Mouse (Mus musculus): ENCODE measurements around the gene Ifit3.
"Not testable (repeated sequence)": the region's sequence is repeated elsewhere in the genome, so short reads cannot be mapped to it uniquely, and the experiment has no call there.

Ifit3 gene

GRCm38 (mm10) chr19:34587898-34588692 lies 4.8 kb downstream of the Ifit3 start:
- not testable (repeated sequence) for DNase-seq (ENCODE audit: low read depth, low spot score)

- no peak for DNase-seq (ENCODE audit: low read depth, low spot score)
Observed at GRCm38 (mm10) chr19:34588959-34589358, 5.6 kb downstream of the Ifit3 start.

- no peak for DNase-seq (ENCODE audit: low read depth, low spot score)
Observed at GRCm38 (mm10) chr19:34593456-34593855, 10.1 kb downstream of the Ifit3 start.

- DNase-seq (ENCODE audit: low read depth, low spot score): not testable (repeated sequence)
Observed at GRCm38 (mm10) chr19:34594523-34594922, 11.2 kb downstream of the Ifit3 start.

GRCm38 (mm10) chr19:34596811-34597210 lies 13.5 kb downstream of the Ifit3 start:
- DNase-seq (ENCODE audit: low read depth, low spot score): no peak

GRCm38 (mm10) chr19:34598341-34598740 lies 15.0 kb downstream of the Ifit3 start:
- DNase-seq (ENCODE audit: low read depth, low spot score): peak; percentile 39

GRCm38 (mm10) chr19:34599250-34599649 lies 15.9 kb downstream of the Ifit3 start:
- not testable (repeated sequence) for DNase-seq (ENCODE audit: low read depth, low spot score)

GRCm38 (mm10) chr19:34601888-34602287 lies 18.6 kb downstream of the Ifit3 start, which contains the start of gene Ifit1bl1:
TSS of gene Ifit1bl1 (minus strand) at chr19:34601956.
- DNase-seq (ENCODE audit: low read depth, low spot score): not testable (repeated sequence)

GRCm38 (mm10) chr19:34605472-34605871 lies 22.1 kb downstream of the Ifit3 start:
- DNase-seq (ENCODE audit: low read depth, low spot score): no peak

GRCm38 (mm10) chr19:34607237-34608051 lies 24.1 kb downstream of the Ifit3 start, which contains the start of gene Ifit3b:
TSS of gene Ifit3b (plus strand) at chr19:34607970.
- DNase-seq (ENCODE audit: low read depth, low spot score): not testable (repeated sequence)

GRCm38 (mm10) chr19:34610118-34610517 lies 26.8 kb downstream of the Ifit3 start:
- DNase-seq (ENCODE audit: low read depth, low spot score): not testable (repeated sequence)

GRCm38 (mm10) chr19:34612243-34613001 lies 29.1 kb downstream of the Ifit3 start:
- not testable (repeated sequence) for DNase-seq (ENCODE audit: low read depth, low spot score)

- no peak for DNase-seq (ENCODE audit: low read depth, low spot score)
Observed at GRCm38 (mm10) chr19:34620871-34621270, 37.5 kb downstream of the Ifit3 start.

GRCm38 (mm10) chr19:34623781-34624180 lies 40.5 kb downstream of the Ifit3 start:
- no peak for DNase-seq (ENCODE audit: low read depth, low spot score)

GRCm38 (mm10) chr19:34624663-34625062 lies 41.3 kb downstream of the Ifit3 start:
- no peak for DNase-seq (ENCODE audit: low read depth, low spot score)

- DNase-seq (ENCODE audit: low read depth, low spot score): no peak
Observed at GRCm38 (mm10) chr19:34627496-34627895, 44.2 kb downstream of the Ifit3 start.

GRCm38 (mm10) chr19:34631487-34631886 lies 48.2 kb downstream of the Ifit3 start:
- DNase-seq (ENCODE audit: low read depth, low spot score): no peak

- DNase-seq (ENCODE audit: low read depth, low spot score): no peak
Observed at GRCm38 (mm10) chr19:34633484-34633883, 50.2 kb downstream of the Ifit3 start.

- DNase-seq (ENCODE audit: low read depth, low spot score): no peak
Observed at GRCm38 (mm10) chr19:34636933-34637557, 53.7 kb downstream of the Ifit3 start.

Measured in brain, embryonic 18.5 days (tissue).